Mouse (Mus musculus) ES-E14 (cell line): ENCODE results near the gene Dtd1. TPM values are rescaled to one million over a fixed set of nuclear protein-coding genes. Genes with fewer than 3 reads are reported as not detected.

Experiments
- DNase-seq: peaks from one replicate; pipeline ENCODE4 v3.0.0-alpha.2; 2013; ENCODE audit warnings: low read depth, low spot score
- H3K27ac ChIP-seq: 2 replicates; pipeline ENCODE4 v1.5.1; 2012; ENCODE audit warnings: low read depth, mild to moderate bottlenecking, low read length, moderate library complexity, mixed read lengths; ENCODE audit not compliant: poor library complexity, insufficient read depth, severe bottlenecking
- H3K36me3 ChIP-seq: 2 replicates; pipeline ENCODE4 v1.6.1; 2012; ENCODE audit warnings: mild to moderate bottlenecking, low read length, moderate library complexity, mixed read lengths; ENCODE audit not compliant: control insufficient read depth, poor library complexity, insufficient read depth, severe bottlenecking
- H3K4me1 ChIP-seq, 2 experiments: fragments of 150-350 bp in 1 of 2; sonication (generic) in 1 of 2; 2 replicates each; pipeline ENCODE4 v1.6.1; 2012; ENCODE audit warnings: low read length in 2 of 2, mild to moderate bottlenecking in 1 of 2, mixed read lengths in 1 of 2; ENCODE audit not compliant: control insufficient read depth in 2 of 2, insufficient read depth in 2 of 2, poor library complexity in 1 of 2
- H3K4me3 ChIP-seq, 2 experiments: fragments of 150-350 bp in 1 of 2; sonication (generic) in 1 of 2; 2 replicates each; pipeline ENCODE4 v1.5.1; 2012; ENCODE audit warnings: low read length in 2 of 2, low read depth in 1 of 2, mild to moderate bottlenecking in 1 of 2, mixed read lengths in 1 of 2; ENCODE audit not compliant: insufficient read depth in 1 of 2, poor library complexity in 1 of 2, severe bottlenecking in 1 of 2
- H3K9ac ChIP-seq: 2 replicates; pipeline ENCODE4 v1.6.1; 2012; ENCODE audit warnings: low read depth, mild to moderate bottlenecking, low read length, mixed read lengths; ENCODE audit not compliant: poor library complexity, insufficient read depth, severe bottlenecking
- H3K9me3 ChIP-seq: fragments of 150-350 bp; sonication (generic); 2 replicates; pipeline ENCODE4 v1.6.1; 2012; ENCODE audit warnings: low read depth, mild to moderate bottlenecking, low read length; ENCODE audit not compliant: control insufficient read depth, insufficient read depth
- CHD2 ChIP-seq: IDR thresholded peaks from 2 replicates; pipeline ENCODE4 v1.6.1; 2014; ENCODE audit warnings: mild to moderate bottlenecking, low read depth, low read length, inconsistent platforms
- HCFC1 ChIP-seq: IDR thresholded peaks from 2 replicates; pipeline ENCODE4 v1.6.1; 2012; ENCODE audit warnings: low read length, inconsistent platforms, borderline replicate concordance; ENCODE audit not compliant: insufficient read depth
- MAFK ChIP-seq: IDR thresholded peaks from 2 replicates; pipeline ENCODE4 v1.6.1; 2014; ENCODE audit warnings: mild to moderate bottlenecking, low read depth, low read length, inconsistent platforms; ENCODE audit not compliant: insufficient read depth
- ZC3H11A ChIP-seq: IDR thresholded peaks from 2 replicates; pipeline ENCODE4 v1.6.1; 2012; ENCODE audit warnings: low read depth, mild to moderate bottlenecking, inconsistent platforms, low read length, borderline replicate concordance
- ZNF384 ChIP-seq: IDR thresholded peaks from 2 replicates; pipeline ENCODE4 v1.6.1; 2012; ENCODE audit warnings: low read depth, low read length, inconsistent platforms
- in situ Hi-C, 2 experiments: fragments of 600-800 bp; cut with MboI; formaldehyde crosslinking; loops; one replicate each; pipeline ENCODE4 v1.15.1; 2025; ENCODE audit warnings: low sequenced_read_pairs in 2 of 2, inconsistent platforms in 1 of 2; ENCODE audit not compliant: unreplicated experiment in 2 of 2
- total RNA-seq: library from RNA; depleted of rRNA; stranded (reverse); fragments of 300-350 nt; gene quantifications from 2 replicates; pipeline ENCODE4 v1.2.3, GENCODE M21; 2012

Gene Dtd1
- total RNA-seq, 1 experiment, result 21.2 TPM

GRCm38 (mm10) chr2:144743316-144743715, 143.6 kb downstream of the Dtd1 start:
- Histone ChIP-seq H3K9ac (no peak overlapping the region), H3K4me3 (no peak overlapping the region), H3K4me1 (no peaks in the 10 kb centered on the region), H3K27ac (no peak overlapping the region), H3K36me3 (peaks cover 2% of the 10 kb centered on the region; the same call in 1 of the 2 replicates), H3K9me3 (no peaks in the 10 kb centered on the region)
- no peak for DNase-seq
- in situ Hi-C loops, result no loop called here
- no peak for TF ChIP-seq HCFC1

GRCm38 (mm10) chr2:144745266-144745665, 145.6 kb downstream of the Dtd1 start:
- no peak overlapping the region for H3K9ac ChIP-seq
- no peak overlapping the region for H3K27ac ChIP-seq
- no peaks in the 10 kb centered on the region for H3K4me1 ChIP-seq
- no peaks in the 10 kb centered on the region for H3K9me3 ChIP-seq
- DNase-seq, result no peak
- peaks cover 2% of the 10 kb centered on the region; the same call in 1 of the 2 replicates for H3K36me3 ChIP-seq
- in situ Hi-C loops, result no loop called here
- H3K4me3 ChIP-seq, result no peak overlapping the region
- TF ChIP-seq MAFK (no peak), ZC3H11A (no peak), ZNF384 (no peak), CHD2 (no peak), HCFC1 (no peak)

GRCm38 (mm10) chr2:144746046-144746783, 146.5 kb downstream of the Dtd1 start:
- Histone ChIP-seq H3K4me1 (no peaks in the 10 kb centered on the region), H3K9ac (no peak overlapping the region), H3K9me3 (no peaks in the 10 kb centered on the region), H3K27ac (no peak overlapping the region), H3K36me3 (peaks cover 2% of the 10 kb centered on the region; the same call in 1 of the 2 replicates), H3K4me3 (no peak overlapping the region)
- no peak for DNase-seq
- in situ Hi-C loops, result no loop called here
- TF ChIP-seq ZNF384 (peak; percentile 41; the same call in 1 of the 2 replicates), MAFK (no peak)

GRCm38 (mm10) chr2:144753604-144754003, 153.9 kb downstream of the Dtd1 start:
- 0 out of 4 replicates have a peak, but pooled peaks cover 0 to 1% of the 10 kb centered on the region in 2 experiments for H3K4me1 ChIP-seq
- no peak overlapping the region for H3K4me3 ChIP-seq
- TF ChIP-seq HCFC1 (no peak), ZC3H11A (no peak), MAFK (no peak), ZNF384 (no peak)
- no peak for DNase-seq
- no peaks in the 10 kb centered on the region for H3K36me3 ChIP-seq
- no peak overlapping the region for H3K9ac ChIP-seq
- no peak overlapping the region for H3K27ac ChIP-seq
- no peaks in the 10 kb centered on the region for H3K9me3 ChIP-seq
- in situ Hi-C loops, result no loop called here

GRCm38 (mm10) chr2:144755016-144755415, 155.3 kb downstream of the Dtd1 start:
- peaks cover 0 to 1% of the 10 kb centered on the region in 2 experiments; a peak in 1 of 4 replicates for H3K4me1 ChIP-seq
- in situ Hi-C loops, result no loop called here
- no peaks in the 10 kb centered on the region for H3K36me3 ChIP-seq
- H3K4me3 ChIP-seq, result no peak overlapping the region
- DNase-seq, result no peak
- H3K9me3 ChIP-seq, result no peaks in the 10 kb centered on the region
- no peak overlapping the region for H3K27ac ChIP-seq
- no peak for TF ChIP-seq ZC3H11A
- no peak for TF ChIP-seq CHD2
- TF ChIP-seq HCFC1, result no peak
- TF ChIP-seq MAFK, result no peak
- no peak for TF ChIP-seq ZNF384
- no peak overlapping the region for H3K9ac ChIP-seq
